Mouse (Mus musculus): ENCODE data around the gene Mapk10. TPM values are rescaled to one million over a fixed set of nuclear protein-coding genes. Genes with fewer than 3 reads are reported as not detected.

The Mapk10 gene
- total and polyA plus RNA-seq, 3 experiments: 0.10 to 0.95 (median 0.47) TPM

- dilution Hi-C loops (cut with MboI; ENCODE audit: extremely low pct_ligation_motif_present, extremely low pct_unique_long_range_greater_than_20kb, low sequenced_read_pairs): no loop called here
- no peaks in the 10 kb centered on the region for H3K79me2 ChIP-seq (replicated peaks; ENCODE audit: control insufficient read depth, extremely low read depth, insufficient read depth, poor library complexity, severe bottlenecking)
- no peak overlapping the region for H3K4me2 ChIP-seq (ENCODE audit: insufficient read depth, low read depth, poor library complexity, severe bottlenecking)
- no peak overlapping the region for H3K9ac ChIP-seq (ENCODE audit: insufficient read depth, low read depth)
- TF ChIP-seq MAZ (IDR thresholded peaks at IDR 0.05; ENCODE audit: low read depth, low read length): no peak
- peaks cover 4 to 39% of the 10 kb centered on the region in 2 experiments for H3K36me3 ChIP-seq (replicated peaks in 1 of 2; ENCODE audit: control insufficient read depth in 1 of 2, insufficient read depth in 1 of 2, low read length in 1 of 2)
- no peak overlapping the region for H3K4me3 ChIP-seq (replicated peaks in 1 of 3; ENCODE audit: low read depth in 2 of 3, low read length in 2 of 3, poor library complexity in 1 of 3)
- H3K27me3 ChIP-seq (replicated peaks): no peaks in the 10 kb centered on the region
- no peak for DNase-seq (ENCODE audit: extremely low read depth)
- H3K9me3 ChIP-seq (replicated peaks; ENCODE audit: low read length): no peaks in the 10 kb centered on the region
- H3K27ac ChIP-seq (ENCODE audit: insufficient read depth, low read depth): no peak overlapping the region
- 0 out of 4 replicates have a peak, but pooled peaks cover 0 to 2% of the 10 kb centered on the region in 2 experiments for H3K4me1 ChIP-seq (ENCODE audit: control insufficient read depth in 1 of 2, insufficient read depth in 2 of 2)
- in situ Hi-C loops (cut with MboI; ENCODE audit: low pct_ligation_motif_present, low pct_unique_long_range_greater_than_20kb, low sequenced_read_pairs): no loop called here
Measured at GRCm38 (mm10) chr5:102903487-102903886, 307.6 kb downstream of the Mapk10 start.

GRCm38 (mm10) chr5:102901176-102901575 lies 310.0 kb downstream of the Mapk10 start:
- Histone ChIP-seq H3K9ac (ENCODE audit: insufficient read depth, low read depth) (no peak overlapping the region), H3K79me2 (replicated peaks; ENCODE audit: control insufficient read depth, extremely low read depth, insufficient read depth, poor library complexity, severe bottlenecking) (no peaks in the 10 kb centered on the region), H3K4me3 (replicated peaks in 1 of 3; ENCODE audit: low read depth in 2 of 3, low read length in 2 of 3, poor library complexity in 1 of 3) (no peak overlapping the region), H3K27ac (ENCODE audit: insufficient read depth, low read depth) (no peak overlapping the region), H3K9me3 (replicated peaks; ENCODE audit: low read length) (no peaks in the 10 kb centered on the region), H3K4me1 (ENCODE audit: control insufficient read depth in 1 of 2, insufficient read depth in 2 of 2) (0 out of 4 replicates have a peak, but pooled peaks cover 0 to 2% of the 10 kb centered on the region in 2 experiments), H3K36me3 (replicated peaks in 1 of 2; ENCODE audit: control insufficient read depth in 1 of 2, insufficient read depth in 1 of 2, low read length in 1 of 2) (peaks cover 16 to 60% of the 10 kb centered on the region in 2 experiments), H3K27me3 (replicated peaks) (no peaks in the 10 kb centered on the region), H3K4me2 (ENCODE audit: insufficient read depth, low read depth, poor library complexity, severe bottlenecking) (no peak overlapping the region)
- TF ChIP-seq TCF12 (IDR thresholded peaks at IDR 0.05; ENCODE audit: low read depth, low read length) (no peak), USF1 (IDR thresholded peaks at IDR 0.05; ENCODE audit: low read depth, low read length) (no peak), E2F4 (IDR thresholded peaks at IDR 0.05; ENCODE audit: insufficient replicate concordance, low read depth, low read length) (no peak), MAFK (IDR thresholded peaks at IDR 0.05; ENCODE audit: insufficient replicate concordance, low read length) (no peak), ELF1 (IDR thresholded peaks at IDR 0.05; ENCODE audit: low read depth, low read length) (no peak), MYC (IDR thresholded peaks at IDR 0.05; ENCODE audit: low read depth, low read length) (no peak), MAZ (IDR thresholded peaks at IDR 0.05; ENCODE audit: low read depth, low read length) (no peak), JUN (IDR thresholded peaks at IDR 0.05; ENCODE audit: insufficient read depth, low read depth, low read length) (no peak), BHLHE40 (IDR thresholded peaks at IDR 0.05; ENCODE audit: low read depth, low read length) (no peak), ZKSCAN1 (IDR thresholded peaks at IDR 0.05; ENCODE audit: borderline replicate concordance, low read depth, low read length) (no peak), EP300 (IDR thresholded peaks at IDR 0.05; ENCODE audit: low read length) (no peak), CTCF (conservative IDR thresholded peaks at IDR 0.05 in 1 of 2, IDR thresholded peaks at IDR 0.05 in 1 of 2; ENCODE audit: low read depth in 2 of 2, low read length in 2 of 2) (no peak), MXI1 (IDR thresholded peaks at IDR 0.05; ENCODE audit: low read depth, low read length) (no peak), KAT2A (IDR thresholded peaks at IDR 0.05; ENCODE audit: insufficient replicate concordance, low read length) (no peak), PAX5 (IDR thresholded peaks at IDR 0.05; ENCODE audit: low read length) (no peak), RAD21 (IDR thresholded peaks at IDR 0.05; ENCODE audit: low read depth, low read length) (no peak), POLR2A (IDR thresholded peaks at IDR 0.05; ENCODE audit: low read depth, low read length) (no peak), NRF1 (IDR thresholded peaks at IDR 0.05; ENCODE audit: low read depth, low read length) (no peak), UBTF (IDR thresholded peaks at IDR 0.05; ENCODE audit: low read depth, low read length) (no peak)
- in situ Hi-C loops (cut with MboI; ENCODE audit: low pct_ligation_motif_present, low pct_unique_long_range_greater_than_20kb, low sequenced_read_pairs): no loop called here
- dilution Hi-C loops (cut with MboI; ENCODE audit: extremely low pct_ligation_motif_present, extremely low pct_unique_long_range_greater_than_20kb, low sequenced_read_pairs): no loop called here
- no peak for DNase-seq (ENCODE audit: extremely low read depth)
